Comparison of ENCODE assay signal across 19 mouse cellular contexts in genomic region chr9:41599874-41600273, GRCm38 (mm10).
A peak's percentile ranks its signal among the peaks of the same experiment; 100 is the strongest.
DNase-seq lines count a peak whose midpoint lies in the region; ATAC-seq and TF ChIP-seq lines count a peak whose summit lies in the region.
"Had no signal": no experiment of that assay in that cellular context is flagged by ENCODE, and none has a peak within 500 bp of the region (broad histone marks: within the 10 kb centered on the region; RNA-seq: fewer than 3 reads in every experiment).

No protein-coding gene starts in this region.

- H3K9ac ChIP-seq in heart, adult 2 months (ENCODE audit: low read depth, low read length), result no peak overlapping the region
- H3K9ac ChIP-seq in embryonic facial prominence, embryonic 14.5 days (ENCODE audit: low read depth, low read length), result no peak overlapping the region
- H3K9ac ChIP-seq in hindbrain, embryonic 16.5 days (ENCODE audit: low read depth, low read length), result no peak overlapping the region
- no peak overlapping the region for H3K9ac ChIP-seq in midbrain, embryonic 15.5 days
- H3K9ac ChIP-seq: liver, embryonic 15.5 days had no signal

- TF ChIP-seq EP300 in heart, adult 2 months (IDR thresholded peaks at IDR 0.05; ENCODE audit: insufficient read depth, low read depth, low read length), result no peak

- TF ChIP-seq POLR2A in heart, adult 2 months (IDR thresholded peaks at IDR 0.05; ENCODE audit: insufficient read depth, low read depth, low read length), result no peak

- H3K27ac ChIP-seq in heart, embryonic 10.5 days, result peak overlapping the region; percentile 56; the same call in 1 of the 2 replicates
- H3K27ac ChIP-seq in heart, adult 2 months, result no peak overlapping the region
- peak overlapping the region; percentile 2 for H3K27ac ChIP-seq in embryonic facial prominence, embryonic 14.5 days (replicated peaks; ENCODE audit: low read depth, low read length)
- H3K27ac ChIP-seq in hindbrain, embryonic 16.5 days (ENCODE audit: low read depth, low read length), result peak overlapping the region; percentile 62
- H3K27ac ChIP-seq in midbrain, embryonic 15.5 days, result peak overlapping the region; percentile 68
- H3K27ac ChIP-seq: liver, embryonic 15.5 days had no signal

- ATAC-seq in embryonic facial prominence, embryonic 14.5 days (ENCODE audit: low read depth), result peak; percentile 13; the same call in 1 of the 2 replicates
- ATAC-seq in hindbrain, embryonic 16.5 days, result no peak
- no peak for ATAC-seq in midbrain, embryonic 15.5 days (replicated peaks)

- H3K27me3 ChIP-seq in heart, embryonic 10.5 days (ENCODE audit: insufficient read depth, poor library complexity, severe bottlenecking), result no peaks in the 10 kb centered on the region
- no peaks in the 10 kb centered on the region for H3K27me3 ChIP-seq in heart, adult 2 months (ENCODE audit: control insufficient read depth, insufficient read depth, low read length)
- H3K27me3 ChIP-seq in embryonic facial prominence, embryonic 14.5 days (replicated peaks; ENCODE audit: control insufficient read depth, insufficient read depth, low read length), result no peaks in the 10 kb centered on the region
- H3K27me3 ChIP-seq in hindbrain, embryonic 16.5 days (replicated peaks; ENCODE audit: control insufficient read depth, insufficient read depth, low read length), result no peaks in the 10 kb centered on the region
- no peaks in the 10 kb centered on the region for H3K27me3 ChIP-seq in midbrain, embryonic 15.5 days (replicated peaks)
- H3K27me3 ChIP-seq: liver, embryonic 15.5 days had no signal

- no peak for DNase-seq in heart, embryonic 10.5 days (ENCODE audit: low spot score)
- DNase-seq in heart, adult 2 months, result no peak
- peak; percentile 65 for DNase-seq in embryonic facial prominence, embryonic 14.5 days (ENCODE audit: low spot score)
- no peak for DNase-seq in cerebellum, adult 9-11 months
- DNase-seq in embryo, embryonic 10.5 days (ENCODE audit: low spot score), result no peak
- no peak for DNase-seq in gastrocnemius, postnatal 10 days
- DNase-seq: B cell, adult 2 months; cerebellum, adult 11-12 months; embryo, embryonic 11 days; gastrocnemius, postnatal 25 days; kidney, adult 8-10 months; kidney, postnatal 4 days; layer of hippocampus, postnatal 36 days; left cerebral cortex, postnatal 4 days; lung, postnatal 10 days; thymus, adult 18-20 months had no signal

- no peak for TF ChIP-seq CTCF in heart, adult 2 months (IDR thresholded peaks at IDR 0.05)

- no peak overlapping the region for H3K4me3 ChIP-seq in heart, embryonic 10.5 days
- no peak overlapping the region for H3K4me3 ChIP-seq in heart, adult 2 months
- H3K4me3 ChIP-seq in embryonic facial prominence, embryonic 14.5 days (ENCODE audit: low read depth, low read length), result no peak overlapping the region
- H3K4me3 ChIP-seq in hindbrain, embryonic 16.5 days (ENCODE audit: low read length), result no peak overlapping the region
- H3K4me3 ChIP-seq in midbrain, embryonic 15.5 days, result no peak overlapping the region
- H3K4me3 ChIP-seq: liver, embryonic 15.5 days had no signal

- 22% methylated on average over 1 of the region's 1 CpGs for WGBS in heart, embryonic 10.5 days
- 31% methylated on average over 1 of the region's 1 CpGs for WGBS in heart, adult 2 months
- WGBS in embryonic facial prominence, embryonic 14.5 days, result 13% methylated on average over 1 of the region's 1 CpGs
- WGBS in hindbrain, embryonic 16.5 days, result 36% methylated on average over 1 of the region's 1 CpGs
- no CpG with 5 or more reads among the region's 1 CpGs for WGBS in midbrain, embryonic 15.5 days

- no peaks in the 10 kb centered on the region for H3K79me2 ChIP-seq in heart, adult 2 months (replicated peaks; ENCODE audit: control insufficient read depth, insufficient read depth, low read length)

- peaks cover 40% of the 10 kb centered on the region for H3K4me1 ChIP-seq in heart, embryonic 10.5 days
- no peaks in the 10 kb centered on the region; the same call in 1 of the 2 replicates for H3K4me1 ChIP-seq in heart, adult 2 months (ENCODE audit: control insufficient read depth, insufficient read depth, low read length)
- peaks cover 41% of the 10 kb centered on the region for H3K4me1 ChIP-seq in embryonic facial prominence, embryonic 14.5 days (ENCODE audit: control insufficient read depth, insufficient read depth, low read length)
- peaks cover 29% of the 10 kb centered on the region for H3K4me1 ChIP-seq in hindbrain, embryonic 16.5 days (ENCODE audit: control insufficient read depth, insufficient read depth, low read depth, low read length)
- H3K4me1 ChIP-seq in midbrain, embryonic 15.5 days, result peaks cover 56% of the 10 kb centered on the region
- H3K4me1 ChIP-seq: liver, embryonic 15.5 days had no signal

- intact Hi-C loops in heart, adult 2 months (cut with DNase I), result no loop called here

- no peaks in the 10 kb centered on the region for H3K9me3 ChIP-seq in heart, embryonic 10.5 days
- H3K9me3 ChIP-seq in embryonic facial prominence, embryonic 14.5 days (ENCODE audit: control insufficient read depth, low read length), result no peaks in the 10 kb centered on the region
- no peaks in the 10 kb centered on the region for H3K9me3 ChIP-seq in hindbrain, embryonic 16.5 days (ENCODE audit: control insufficient read depth, low read length)
- H3K9me3 ChIP-seq in midbrain, embryonic 15.5 days, result no peaks in the 10 kb centered on the region
- H3K9me3 ChIP-seq: liver, embryonic 15.5 days had no signal

- H3K4me2 ChIP-seq in embryonic facial prominence, embryonic 14.5 days (ENCODE audit: low read depth, low read length), result no peak overlapping the region
- H3K4me2 ChIP-seq in hindbrain, embryonic 16.5 days (ENCODE audit: low read length), result no peak overlapping the region
- H3K4me2 ChIP-seq in midbrain, embryonic 15.5 days, result no peak overlapping the region
- H3K4me2 ChIP-seq: liver, embryonic 15.5 days had no signal

- H3K36me3 ChIP-seq in heart, embryonic 10.5 days, result no peaks in the 10 kb centered on the region
- H3K36me3 ChIP-seq in heart, adult 2 months (ENCODE audit: control insufficient read depth, insufficient read depth, low read length), result peaks cover 3% of the 10 kb centered on the region; the same call in 1 of the 2 replicates
- 0 out of 2 replicates have a peak, but pooled peaks cover 7% of the 10 kb centered on the region for H3K36me3 ChIP-seq in embryonic facial prominence, embryonic 14.5 days (ENCODE audit: control insufficient read depth, insufficient read depth, low read length)
- no peaks in the 10 kb centered on the region for H3K36me3 ChIP-seq in hindbrain, embryonic 16.5 days (ENCODE audit: control insufficient read depth, insufficient read depth, low read length)
- H3K36me3 ChIP-seq in midbrain, embryonic 15.5 days (replicated peaks), result no peaks in the 10 kb centered on the region
- H3K36me3 ChIP-seq: liver, embryonic 15.5 days had no signal
